8 mouse cellular contexts compared by ENCODE assay signal in genomic region chr16:78197252-78197896, GRCm38 (mm10).
DNase-seq lines count a peak whose midpoint lies in the region; ATAC-seq and TF ChIP-seq lines count a peak whose summit lies in the region.

No protein-coding gene starts in this region.

- DNase-seq in hindbrain, embryonic 11.5 days (ENCODE audit: low spot score) = peak; percentile 91
- peak; percentile 90 to 94 for DNase-seq in cerebellum, postnatal 14 days
- peak; percentile 74 for DNase-seq in gastrocnemius, adult 18-20 months (ENCODE audit: low spot score)
- peak; percentile 91 for DNase-seq in stomach, postnatal 0 days (ENCODE audit: low spot score)

- no peak overlapping the region for H3K9ac ChIP-seq in hindbrain, embryonic 11.5 days (ENCODE audit: low read depth, low read length)
- H3K9ac ChIP-seq in hindbrain, embryonic 13.5 days = no peak overlapping the region
- H3K9ac ChIP-seq in kidney, embryonic 14.5 days (ENCODE audit: low read depth, low read length) = no peak overlapping the region
- no peak overlapping the region for H3K9ac ChIP-seq in limb, embryonic 12.5 days (replicated peaks)
- no peak overlapping the region for H3K9ac ChIP-seq in stomach, postnatal 0 days (ENCODE audit: low read length)

- TF ChIP-seq EP300 in stomach, postnatal 0 days (optimal IDR thresholded peaks at IDR 0.05) = no peak

- no peaks in the 10 kb centered on the region for H3K27me3 ChIP-seq in hindbrain, embryonic 11.5 days (ENCODE audit: control insufficient read depth, insufficient read depth, low read length)
- no peaks in the 10 kb centered on the region for H3K27me3 ChIP-seq in hindbrain, embryonic 13.5 days
- no peaks in the 10 kb centered on the region for H3K27me3 ChIP-seq in kidney, embryonic 14.5 days (ENCODE audit: control insufficient read depth, insufficient read depth, low read length)
- H3K27me3 ChIP-seq in limb, embryonic 12.5 days = peaks cover 4% of the 10 kb centered on the region; the same call in 1 of the 2 replicates
- no peaks in the 10 kb centered on the region for H3K27me3 ChIP-seq in stomach, postnatal 0 days (ENCODE audit: control insufficient read depth, insufficient read depth, low read length)

- H3K36me3 ChIP-seq in hindbrain, embryonic 11.5 days (ENCODE audit: control insufficient read depth, insufficient read depth, low read length) = no peaks in the 10 kb centered on the region
- H3K36me3 ChIP-seq in hindbrain, embryonic 13.5 days = no peaks in the 10 kb centered on the region
- no peaks in the 10 kb centered on the region for H3K36me3 ChIP-seq in kidney, embryonic 14.5 days (ENCODE audit: control insufficient read depth, insufficient read depth, low read length)
- no peaks in the 10 kb centered on the region for H3K36me3 ChIP-seq in limb, embryonic 12.5 days
- H3K36me3 ChIP-seq in stomach, postnatal 0 days (ENCODE audit: control insufficient read depth, insufficient read depth, low read length) = no peaks in the 10 kb centered on the region

- H3K27ac ChIP-seq in hindbrain, embryonic 11.5 days (ENCODE audit: low read depth, low read length) = no peak overlapping the region
- H3K27ac ChIP-seq in hindbrain, embryonic 13.5 days = no peak overlapping the region
- no peak overlapping the region for H3K27ac ChIP-seq in kidney, embryonic 14.5 days (ENCODE audit: low read depth, low read length)
- no peak overlapping the region for H3K27ac ChIP-seq in limb, embryonic 12.5 days
- H3K27ac ChIP-seq in stomach, postnatal 0 days (replicated peaks) = no peak overlapping the region

- no peak overlapping the region for H3K4me2 ChIP-seq in hindbrain, embryonic 11.5 days (replicated peaks; ENCODE audit: low read depth, low read length)
- H3K4me2 ChIP-seq in hindbrain, embryonic 13.5 days = no peak overlapping the region
- no peak overlapping the region for H3K4me2 ChIP-seq in kidney, embryonic 14.5 days (replicated peaks; ENCODE audit: low read depth, low read length)
- no peak overlapping the region for H3K4me2 ChIP-seq in limb, embryonic 12.5 days
- no peak overlapping the region for H3K4me2 ChIP-seq in stomach, postnatal 0 days (replicated peaks; ENCODE audit: low read depth)

- WGBS in hindbrain, embryonic 11.5 days = 18% methylated on average over 10 of the region's 10 CpGs
- 13% methylated on average over 10 of the region's 10 CpGs for WGBS in hindbrain, embryonic 13.5 days
- WGBS in kidney, embryonic 14.5 days = 15% methylated on average over 10 of the region's 10 CpGs
- WGBS in limb, embryonic 12.5 days = 18% methylated on average over 10 of the region's 10 CpGs
- WGBS in stomach, postnatal 0 days = 10% methylated on average over 10 of the region's 10 CpGs

- no peak overlapping the region for H3K4me3 ChIP-seq in hindbrain, embryonic 11.5 days (ENCODE audit: low read depth, low read length)
- H3K4me3 ChIP-seq in hindbrain, embryonic 13.5 days = no peak overlapping the region
- H3K4me3 ChIP-seq in kidney, embryonic 14.5 days (ENCODE audit: low read length) = no peak overlapping the region
- H3K4me3 ChIP-seq in limb, embryonic 12.5 days (replicated peaks) = no peak overlapping the region
- no peak overlapping the region for H3K4me3 ChIP-seq in stomach, postnatal 0 days (ENCODE audit: low read depth, low read length)

- peak; percentile 65; the same call in 1 of the 2 replicates for ATAC-seq in hindbrain, embryonic 11.5 days (ENCODE audit: low FRiP score)
- no peak for ATAC-seq in hindbrain, embryonic 13.5 days (ENCODE audit: low FRiP score)
- peak; percentile 75; the same call in 1 of the 2 replicates for ATAC-seq in kidney, embryonic 14.5 days (ENCODE audit: low FRiP score, low TSS enrichment)
- 0 out of 2 replicates have a peak, but pooled peaks have one; percentile 53 for ATAC-seq in limb, embryonic 12.5 days (ENCODE audit: insufficient number of reproducible peaks, insufficient read depth, low FRiP score, low TSS enrichment, low read depth)
- ATAC-seq in monocyte, adult 5-6 weeks (replicated peaks; ENCODE audit: insufficient number of reproducible peaks, low FRiP score, low TSS enrichment, poor library complexity, severe bottlenecking) = peak; percentile 52; the same call in 1 of the 2 replicates
- ATAC-seq in stomach, postnatal 0 days (ENCODE audit: low FRiP score, low TSS enrichment) = peak; percentile 62; the same call in 1 of the 2 replicates

- no peaks in the 10 kb centered on the region for H3K4me1 ChIP-seq in hindbrain, embryonic 11.5 days (replicated peaks; ENCODE audit: control insufficient read depth, insufficient read depth, low read length)
- H3K4me1 ChIP-seq in hindbrain, embryonic 13.5 days (replicated peaks) = no peaks in the 10 kb centered on the region; the same call in 1 of the 2 replicates
- no peaks in the 10 kb centered on the region for H3K4me1 ChIP-seq in kidney, embryonic 14.5 days (ENCODE audit: control insufficient read depth, insufficient read depth, low read length)
- H3K4me1 ChIP-seq in limb, embryonic 12.5 days (replicated peaks) = no peaks in the 10 kb centered on the region
- H3K4me1 ChIP-seq in stomach, postnatal 0 days (replicated peaks; ENCODE audit: control insufficient read depth, insufficient read depth) = no peaks in the 10 kb centered on the region

- peak; percentile 85 for TF ChIP-seq CTCF in stomach, postnatal 0 days (IDR thresholded peaks at IDR 0.05; ENCODE audit: low read depth)

- H3K9me3 ChIP-seq in hindbrain, embryonic 11.5 days (ENCODE audit: control insufficient read depth, low read length) = no peaks in the 10 kb centered on the region
- H3K9me3 ChIP-seq in hindbrain, embryonic 13.5 days = no peaks in the 10 kb centered on the region
- no peaks in the 10 kb centered on the region for H3K9me3 ChIP-seq in kidney, embryonic 14.5 days (ENCODE audit: control insufficient read depth, low read length)
- H3K9me3 ChIP-seq in limb, embryonic 12.5 days = no peaks in the 10 kb centered on the region
- H3K9me3 ChIP-seq in stomach, postnatal 0 days (ENCODE audit: control insufficient read depth, low read length) = no peaks in the 10 kb centered on the region
